Mouse (Mus musculus): ENCODE measurements around the gene Gm49336. TPM values are rescaled to one million over a fixed set of nuclear protein-coding genes. Genes with fewer than 3 reads are reported as not detected.

Gene Gm49336
- polyA plus RNA-seq, 1 experiment = 26.1 TPM

Other genes starting within 250 kb of the Gm49336 start
- gene Atp8a2, start 54.3 kb downstream of the Gm49336 start, polyA plus RNA-seq (2012; rRNA removed) = 1.4 and 2.6 TPM in 2 replicates
- gene Nupl1, start 76 bp downstream of the Gm49336 start, polyA plus RNA-seq (2012; rRNA removed) = not detected in 2 replicates
- 48.9 and 53.3 TPM in 2 replicates for gene Mtmr6, start 13.7 kb upstream of the Gm49336 start, polyA plus RNA-seq (2012; rRNA removed)
- gene Amer2, start 121.8 kb upstream of the Gm49336 start, polyA plus RNA-seq (2012; rRNA removed) = 0.15 and 0.18 TPM in 2 replicates